8 mouse cellular contexts compared by ENCODE assay signal in genomic region chr4:139535127-139535695, GRCm38 (mm10). TPM values are rescaled to one million over a fixed set of nuclear protein-coding genes. Genes with fewer than 3 reads are reported as not detected.
DNase-seq lines count a peak whose midpoint lies in the region; ATAC-seq and TF ChIP-seq lines count a peak whose summit lies in the region.

No protein-coding gene starts in this region.

- 20% methylated on average over 12 of the region's 12 CpGs for WGBS in forebrain, postnatal 0 days
- 37% methylated on average over 12 of the region's 12 CpGs for WGBS in kidney, adult 2 months
- WGBS in lung, adult 2 months = 16% methylated on average over 12 of the region's 12 CpGs

- no peak for TF ChIP-seq CTCF in forebrain, postnatal 0 days (IDR thresholded peaks at IDR 0.05; ENCODE audit: low read depth)
- TF ChIP-seq CTCF in kidney, adult 2 months (conservative IDR thresholded peaks at IDR 0.05; ENCODE audit: insufficient read depth, insufficient read length, low read depth, low read length) = peak; percentile 42
- no peak for TF ChIP-seq CTCF in lung, adult 2 months (IDR thresholded peaks at IDR 0.05; ENCODE audit: insufficient read depth, low read length)

- no peak overlapping the region for H3K27ac ChIP-seq in forebrain, postnatal 0 days (ENCODE audit: low read depth, low read length)
- no peak overlapping the region for H3K27ac ChIP-seq in kidney, adult 2 months (ENCODE audit: insufficient read depth, low read depth, low read length)

- peak; percentile 21 for DNase-seq in gastrocnemius, postnatal 10 days
- no peak for DNase-seq in gastrocnemius, postnatal 25 days
- DNase-seq in forebrain, postnatal 0 days = no peak
- peak; percentile 85 for DNase-seq in kidney, adult 2 months
- DNase-seq in lung, adult 2 months = peak; percentile 21
- DNase-seq in ovary, postnatal 10 days (ENCODE audit: low spot score) = no peak
- DNase-seq in natural killer cell, adult 2 months (ENCODE audit: low spot score in 2 of 2) = no peak
- DNase-seq in thymus, postnatal 10 days (ENCODE audit: low spot score in 2 of 2) = no peak

- no peaks in the 10 kb centered on the region for H3K36me3 ChIP-seq in forebrain, postnatal 0 days (ENCODE audit: insufficient read depth)
- no peaks in the 10 kb centered on the region for H3K36me3 ChIP-seq in kidney, adult 2 months (ENCODE audit: control insufficient read depth, insufficient read depth, low read length)

- no peak overlapping the region for H3K9ac ChIP-seq in forebrain, postnatal 0 days

- no peaks in the 10 kb centered on the region for H3K27me3 ChIP-seq in forebrain, postnatal 0 days (ENCODE audit: insufficient read depth, low read length)
- H3K27me3 ChIP-seq in kidney, adult 2 months (replicated peaks; ENCODE audit: control insufficient read depth, insufficient read depth, low read length) = no peaks in the 10 kb centered on the region

- no peak overlapping the region for H3K4me2 ChIP-seq in forebrain, postnatal 0 days (ENCODE audit: low read depth)

- no peaks in the 10 kb centered on the region for H3K9me3 ChIP-seq in forebrain, postnatal 0 days (ENCODE audit: low read length)

- TF ChIP-seq POLR2A in kidney, adult 2 months (IDR thresholded peaks at IDR 0.05; ENCODE audit: low read depth, low read length) = no peak
- no peak for TF ChIP-seq POLR2A in lung, adult 2 months (IDR thresholded peaks at IDR 0.05; ENCODE audit: borderline replicate concordance, extremely low read depth, low read depth, low read length)

- peak; percentile 65 for ATAC-seq in forebrain, postnatal 0 days

- no peaks in the 10 kb centered on the region for H3K4me1 ChIP-seq in forebrain, postnatal 0 days (ENCODE audit: insufficient read depth)
- peaks cover 2% of the 10 kb centered on the region; the same call in 1 of the 2 replicates for H3K4me1 ChIP-seq in kidney, adult 2 months (ENCODE audit: control insufficient read depth, insufficient read depth, low read length)
- peaks cover 10% of the 10 kb centered on the region for H3K4me1 ChIP-seq in lung, adult 2 months (ENCODE audit: control insufficient read depth, insufficient read depth, low read length)

- H3K4me3 ChIP-seq in forebrain, postnatal 0 days (ENCODE audit: low read depth, low read length) = no peak overlapping the region
- no peak overlapping the region for H3K4me3 ChIP-seq in kidney, adult 2 months (ENCODE audit: insufficient read depth, low read depth, low read length)
- H3K4me3 ChIP-seq in lung, adult 2 months (replicated peaks; ENCODE audit: extremely low read depth, low read depth, low read length) = no peak overlapping the region

RNA-seq across cellular contexts. Expression of gene Iffo2, which starts 4.9 kb away (rescaled TPM):
- 1 to 10 TPM; 5.6 to 7.5 TPM for total RNA-seq in gastrocnemius, postnatal 10 days (2021)
- total RNA-seq in gastrocnemius, postnatal 25 days (2021) = 1 to 10 TPM; 2.2 to 2.7 TPM
- total RNA-seq in forebrain, postnatal 0 days (2014; rRNA removed) = 13.8 and 15.8 TPM in 2 replicates
- polyA plus RNA-seq in forebrain, postnatal 0 days (2015; fragmentation: Nextera tagmentation; extraction: Ambion mirVana) = 3.5 and 5.3 TPM in 2 replicates
- polyA plus RNA-seq in kidney, adult 2 months (2012; rRNA removed) = 3.4 and 3.6 TPM in 2 replicates
- 7.4 and 9.5 TPM in 2 replicates for polyA plus RNA-seq in lung, adult 2 months (2012; rRNA removed)

Comparison
In these comparisons a context has a peak if more than half of its experiments do, and no peak if none do; other contexts are left out.
1. DNase-seq: peak in gastrocnemius, postnatal 10 days (single experiment), kidney, adult 2 months (single experiment) and lung, adult 2 months (single experiment); none in gastrocnemius, postnatal 25 days (single experiment), forebrain, postnatal 0 days (single experiment), ovary, postnatal 10 days (single experiment), natural killer cell, adult 2 months (0 of 2) and thymus, postnatal 10 days (0 of 2).